ENCODE assay signal across 8 mouse cellular contexts in genomic region chrX:103529185-103529584, GRCm38 (mm10).
DNase-seq lines count a peak whose midpoint lies in the region; ATAC-seq and TF ChIP-seq lines count a peak whose summit lies in the region.

No protein-coding gene starts in this region.

- H3K4me2 ChIP-seq in hindbrain, embryonic 16.5 days (ENCODE audit: low read length) = peak overlapping the region; percentile 53

- TF ChIP-seq CTCF in left cerebral cortex, adult 2 months (IDR thresholded peaks at IDR 0.05) = no peak

- intact Hi-C loops in left cerebral cortex, adult 2 months (cut with DNase I) = no loop called here

- no peaks in the 10 kb centered on the region for H3K79me2 ChIP-seq in macrophage (ENCODE audit: inconsistent target)

- no peaks in the 10 kb centered on the region for H3K36me3 ChIP-seq in hindbrain, embryonic 16.5 days (ENCODE audit: control insufficient read depth, insufficient read depth, low read length)
- H3K36me3 ChIP-seq in macrophage (ENCODE audit: inconsistent target) = no peaks in the 10 kb centered on the region

- no peak overlapping the region for H3K9ac ChIP-seq in hindbrain, embryonic 16.5 days (ENCODE audit: low read depth, low read length)

- peak overlapping the region; percentile 23; the same call in 1 of the 2 replicates for H3K27ac ChIP-seq in hindbrain, embryonic 16.5 days (ENCODE audit: low read depth, low read length)
- peak overlapping the region; percentile 56 for H3K27ac ChIP-seq in left cerebral cortex, adult 2 months
- H3K27ac ChIP-seq in macrophage = peak overlapping the region; percentile 89

- H3K27me3 ChIP-seq in hindbrain, embryonic 16.5 days (replicated peaks; ENCODE audit: control insufficient read depth, insufficient read depth, low read length) = no peaks in the 10 kb centered on the region

- peaks cover 11% of the 10 kb centered on the region for H3K4me1 ChIP-seq in hindbrain, embryonic 16.5 days (ENCODE audit: control insufficient read depth, insufficient read depth, low read depth, low read length)

- WGBS in hindbrain, embryonic 16.5 days = under 1% methylated on average over 20 of the region's 23 CpGs
- WGBS in macrophage (ENCODE audit: missing documents) = 0% methylated on average over 14 of the region's 23 CpGs

- peak; percentile 79 for ATAC-seq in hindbrain, embryonic 16.5 days

- peak overlapping the region; percentile 26 for H3K4me3 ChIP-seq in hindbrain, embryonic 16.5 days (ENCODE audit: low read length)
- H3K4me3 ChIP-seq in left cerebral cortex, adult 2 months = peak overlapping the region; percentile 20
- no peak overlapping the region; the same call in 1 of the 2 replicates for H3K4me3 ChIP-seq in macrophage (ENCODE audit: inconsistent target)

- H3K9me3 ChIP-seq in hindbrain, embryonic 16.5 days (ENCODE audit: control insufficient read depth, low read length) = no peaks in the 10 kb centered on the region

- DNase-seq in adrenal gland, adult 8-10 months = peak; percentile 52
- DNase-seq in embryo, embryonic 10 days (ENCODE audit: low spot score) = peak; percentile 86
- DNase-seq in gastrocnemius, adult 8-10 months (ENCODE audit: low spot score in 2 of 2) = peak; percentile 41 to 60
- DNase-seq in left cerebral cortex, adult 2 months (ENCODE audit: extremely low spot score in 1 of 2, low spot score in 2 of 2) = peak; percentile 63 to 77
- peak; percentile 78 to 89 for DNase-seq in right cerebral cortex, postnatal 10 days (ENCODE audit: low spot score in 2 of 2)
- peak; percentile 12 for DNase-seq in urinary bladder, postnatal 10 days (ENCODE audit: low spot score)

Comparison
In these comparisons a context has a peak if more than half of its experiments do, and no peak if none do; other contexts are left out.
1. DNase-seq: peak in every context shown above with its lines; median percentile 86 in embryo, embryonic 10 days; 84 in right cerebral cortex, postnatal 10 days; 70 in left cerebral cortex, adult 2 months; 52 in adrenal gland, adult 8-10 months; 50 in gastrocnemius, adult 8-10 months; 12 in urinary bladder, postnatal 10 days.
2. H3K27ac ChIP-seq: peak in every context shown above with its lines; median percentile 89 in macrophage; 56 in left cerebral cortex, adult 2 months; 23 in hindbrain, embryonic 16.5 days.